9 mouse cellular contexts compared by ENCODE assay signal in the genomic region with DNA sequence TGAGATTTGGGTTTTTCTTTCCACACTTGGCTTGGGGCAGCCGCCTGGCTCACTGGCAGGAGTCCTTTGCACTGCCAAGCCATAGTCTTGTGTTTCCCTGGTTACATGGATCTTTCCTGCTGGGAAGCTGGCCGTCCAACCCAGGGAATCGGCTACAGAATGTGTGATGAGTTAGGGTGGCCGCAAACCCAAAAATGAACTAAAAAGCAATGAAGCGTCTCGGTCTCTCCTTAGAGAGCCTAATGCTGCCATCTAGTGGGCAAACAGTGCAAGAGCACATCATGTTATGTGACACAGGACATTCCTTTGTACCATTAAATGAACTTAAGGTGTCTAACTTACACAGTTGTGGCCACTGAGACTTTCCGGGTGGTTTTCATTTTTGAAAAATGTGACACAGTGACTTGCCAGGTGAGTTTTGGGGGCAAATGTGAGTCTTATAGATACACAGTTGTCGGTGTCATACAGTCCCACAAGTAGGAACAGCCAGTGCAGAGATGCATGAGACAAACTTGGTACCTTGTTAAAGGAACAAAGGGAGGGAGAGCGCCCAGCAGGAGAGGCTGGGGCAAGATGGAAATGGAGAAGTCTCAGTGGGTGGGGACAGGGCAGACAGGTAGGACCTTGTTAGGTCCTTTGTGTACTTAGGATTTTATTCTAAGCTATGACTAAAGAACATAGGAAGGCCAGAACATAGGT.
DNase-seq lines count a peak whose midpoint lies in the region; ATAC-seq and TF ChIP-seq lines count a peak whose summit lies in the region.
"Had no signal": no experiment of that assay in that cellular context is flagged by ENCODE, and none has a peak within 500 bp of the region (broad histone marks: within the 10 kb centered on the region; RNA-seq: fewer than 3 reads in every experiment).

No protein-coding gene starts in this region.

- peaks cover 0 to 2% of the 10 kb centered on the region in 2 experiments; a peak in 2 of 4 replicates for H3K36me3 ChIP-seq in MEL (ENCODE audit: control insufficient read depth in 1 of 2, insufficient read depth in 2 of 2, low read length in 2 of 2)
- peaks cover 4% of the 10 kb centered on the region; the same call in 1 of the 2 replicates for H3K36me3 ChIP-seq in forebrain, embryonic 12.5 days (replicated peaks)
- H3K36me3 ChIP-seq in lung, embryonic 16.5 days (ENCODE audit: control insufficient read depth, insufficient read depth, low read length): peaks cover 12% of the 10 kb centered on the region

- 31% methylated on average over 9 of the region's 9 CpGs for WGBS in forebrain, embryonic 12.5 days
- 31% methylated on average over 9 of the region's 9 CpGs for WGBS in lung, embryonic 16.5 days

- H3K4me2 ChIP-seq in forebrain, embryonic 12.5 days: no peak overlapping the region
- no peak overlapping the region for H3K4me2 ChIP-seq in lung, embryonic 16.5 days (ENCODE audit: low read depth, low read length)

- peak; percentile 77 for DNase-seq in MEL (ENCODE audit: low read depth, low spot score)
- peak; percentile 55 for DNase-seq in c-Kit-positive CD71-positive TER-119-positive erythroid progenitor cells, embryonic 14.5 days (ENCODE audit: low spot score)
- DNase-seq in layer of hippocampus, adult 18-20 months (ENCODE audit: low spot score in 2 of 2): peak; percentile 62 to 89
- DNase-seq in ovary, postnatal 10 days (ENCODE audit: low spot score): peak; percentile 43
- DNase-seq in thymus, postnatal 25 days: peak; percentile 70

- H3K9ac ChIP-seq in MEL (ENCODE audit: control insufficient read depth, low read depth, low read length, poor library complexity, severe bottlenecking): no peak overlapping the region
- no peak overlapping the region for H3K9ac ChIP-seq in forebrain, embryonic 12.5 days
- no peak overlapping the region for H3K9ac ChIP-seq in lung, embryonic 16.5 days (ENCODE audit: low read length)

- peak; percentile 73 for ATAC-seq in forebrain, embryonic 12.5 days (ENCODE audit: low FRiP score)
- ATAC-seq in hematopoietic stem cell, adult 5-6 weeks (replicated peaks in 1 of 2; ENCODE audit: insufficient read depth in 1 of 2, low FRiP score in 2 of 2, low TSS enrichment in 1 of 2, low read depth in 1 of 2, poor library complexity in 2 of 2, severe bottlenecking in 2 of 2): peak; percentile 63 to 68
- ATAC-seq in lung, embryonic 16.5 days (ENCODE audit: low read depth): peak; percentile 44; the same call in 1 of the 2 replicates

- H3K4me1 ChIP-seq in MEL (ENCODE audit: control insufficient read depth in 1 of 2, insufficient read depth in 2 of 2, low read length in 2 of 2): no peaks in the 10 kb centered on the region
- H3K4me1 ChIP-seq in forebrain, embryonic 12.5 days: peaks cover 17% of the 10 kb centered on the region
- 0 out of 2 replicates have a peak, but pooled peaks cover 2% of the 10 kb centered on the region for H3K4me1 ChIP-seq in lung, embryonic 16.5 days (replicated peaks; ENCODE audit: control insufficient read depth, insufficient read depth, low read length)

- no peaks in the 10 kb centered on the region for H3K27me3 ChIP-seq in MEL (ENCODE audit: control insufficient read depth in 1 of 2, insufficient read depth in 2 of 2, low read length in 2 of 2)
- H3K27me3 ChIP-seq in forebrain, embryonic 12.5 days: no peaks in the 10 kb centered on the region
- H3K27me3 ChIP-seq in lung, embryonic 16.5 days (ENCODE audit: control insufficient read depth, insufficient read depth, low read depth, low read length): no peaks in the 10 kb centered on the region

- no peak overlapping the region for H3K4me3 ChIP-seq in MEL (ENCODE audit: control insufficient read depth in 1 of 2, insufficient read depth in 1 of 2, low read depth in 2 of 2, low read length in 2 of 2)
- H3K4me3 ChIP-seq in forebrain, embryonic 12.5 days (replicated peaks): no peak overlapping the region
- no peak overlapping the region for H3K4me3 ChIP-seq in lung, embryonic 16.5 days (ENCODE audit: low read length)
- H3K4me3 ChIP-seq: megakaryocyte, embryonic 14.5 days had no signal

- no peaks in the 10 kb centered on the region for H3K9me3 ChIP-seq in MEL (replicated peaks; ENCODE audit: insufficient read depth, low read length)
- H3K9me3 ChIP-seq in forebrain, embryonic 12.5 days: no peaks in the 10 kb centered on the region
- no peaks in the 10 kb centered on the region for H3K9me3 ChIP-seq in lung, embryonic 16.5 days (ENCODE audit: control insufficient read depth, low read length)
- H3K9me3 ChIP-seq: megakaryocyte, embryonic 14.5 days had no signal

- H3K79me2 ChIP-seq in MEL (ENCODE audit: control insufficient read depth, insufficient read depth, low read length, poor library complexity): no peaks in the 10 kb centered on the region

- TF ChIP-seq CTCF in MEL (IDR thresholded peaks at IDR 0.05 in 2 of 3, conservative IDR thresholded peaks at IDR 0.05 in 1 of 3; ENCODE audit: control insufficient read depth in 1 of 3, insufficient read depth in 1 of 3, low read depth in 2 of 3, low read length in 3 of 3, poor library complexity in 1 of 3, severe bottlenecking in 1 of 3): peak; percentile 65 to 89 (median 82)

- H3K27ac ChIP-seq in MEL (ENCODE audit: control insufficient read depth, low read depth, low read length): no peak overlapping the region
- H3K27ac ChIP-seq in forebrain, embryonic 12.5 days: no peak overlapping the region
- no peak overlapping the region for H3K27ac ChIP-seq in lung, embryonic 16.5 days (ENCODE audit: low read length)

- no peak for TF ChIP-seq EP300 in MEL (IDR thresholded peaks at IDR 0.05; ENCODE audit: low read depth in 1 of 2, low read length in 2 of 2)

- no peak for TF ChIP-seq POLR2A in MEL (IDR thresholded peaks at IDR 0.05; ENCODE audit: control insufficient read depth in 1 of 2, insufficient read depth in 1 of 2, low read depth in 1 of 2, low read length in 2 of 2, poor library complexity in 1 of 2)

- peak; percentile 90 for TF ChIP-seq RAD21 in MEL (IDR thresholded peaks at IDR 0.05; ENCODE audit: low read depth, low read length)

TF ChIP-seq in MEL, 35 proteins besides CTCF, POLR2A, EP300 and RAD21:
- TF ChIP-seq RCOR1 (IDR thresholded peaks at IDR 0.05; ENCODE audit: low read depth, low read length) (no peak), MAZ (IDR thresholded peaks at IDR 0.05; ENCODE audit: low read depth, low read length) (peak; percentile 38; the same call in 1 of the 2 replicates), ZC3H11A (IDR thresholded peaks at IDR 0.05; ENCODE audit: low read depth, low read length) (peak; percentile 80), SMC3 (IDR thresholded peaks at IDR 0.05; ENCODE audit: low read depth, low read length) (peak; percentile 89)
